Mouse (Mus musculus) brain, embryonic 14.5 days (tissue): ENCODE data around the gene Impdh1.

Source experiments
- CTCF ChIP-seq: fragments of 200-500 bp; IDR thresholded peaks from 2 replicates; pipeline ENCODE4 v1.5.1; 2012; ENCODE audit warnings: inconsistent platforms, mild to moderate bottlenecking, moderate library complexity, borderline replicate concordance; ENCODE audit not compliant: insufficient read depth, insufficient read length; ENCODE audit errors: extremely low read depth
- POLR2A ChIP-seq: fragments of 200-500 bp; IDR thresholded peaks from 2 replicates; pipeline ENCODE4 v1.6.1; 2012; ENCODE audit warnings: mild to moderate bottlenecking, inconsistent platforms, borderline replicate concordance; ENCODE audit not compliant: poor library complexity, insufficient read depth, insufficient read length, severe bottlenecking; ENCODE audit errors: extremely low read depth

DNA sequence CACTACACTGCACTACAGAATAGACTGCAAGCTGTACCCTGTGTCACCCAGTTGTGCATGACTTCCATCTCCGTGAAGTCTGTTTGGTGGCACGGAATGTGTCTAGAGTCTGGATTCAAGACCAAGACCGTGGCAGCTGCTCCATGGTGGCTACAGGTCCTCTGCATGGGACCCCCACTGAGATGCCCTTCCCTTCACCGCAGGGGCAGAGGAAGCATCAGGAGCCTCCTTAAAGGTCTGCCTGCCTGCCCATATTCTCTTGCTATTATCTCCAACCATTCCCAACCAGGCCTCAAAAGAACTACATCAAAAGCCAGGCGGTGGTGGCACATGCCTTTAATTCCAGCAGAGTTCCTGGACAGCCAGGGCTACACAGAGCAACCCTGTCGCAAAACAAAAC lies 14.2 kb upstream of the Impdh1 start:
- no peak for TF ChIP-seq CTCF
- TF ChIP-seq POLR2A: no peak
